Mouse (Mus musculus) lung, postnatal 0 days (tissue): ENCODE measurements at regions not wholly inside any gene's neighbourhood (a gene's known extent, or its start where the extent isn't known, plus 50 kb on each side); places are given as distances from the start of the nearest gene placed in this dataset.

Source experiments
- ATAC-seq: fragments of 200-750 bp; cut with Nextera tagmentation; 2 replicates; pipeline ENCODE4 v1.8.0; 2017; ENCODE audit warnings: moderate library complexity
- DNase-seq: peaks from one replicate; pipeline ENCODE4 v3.0.0-alpha.2; 2016; ENCODE audit warnings: low spot score
- H3K27ac ChIP-seq: fragments of 300-500 bp; sonication (generic); 2 replicates; pipeline ENCODE4 v1.5.1; 2014; ENCODE audit warnings: antibody characterized with exemption, mild to moderate bottlenecking, low read length, mixed read lengths
- H3K27me3 ChIP-seq: fragments of 300-500 bp; sonication (generic); replicated peaks from 2 replicates; pipeline ENCODE4 v1.6.1; 2014; ENCODE audit warnings: low read length, mixed read lengths; ENCODE audit not compliant: insufficient read depth
- H3K36me3 ChIP-seq: fragments of 300-500 bp; sonication (generic); 2 replicates; pipeline ENCODE4 v1.6.1; 2014; ENCODE audit warnings: low read length, mixed read lengths; ENCODE audit not compliant: insufficient read depth
- H3K4me1 ChIP-seq: fragments of 300-500 bp; sonication (generic); 2 replicates; pipeline ENCODE4 v1.6.1; 2014; ENCODE audit warnings: antibody characterized with exemption, low read depth, low read length, mixed read lengths; ENCODE audit not compliant: insufficient read depth
- H3K4me2 ChIP-seq: fragments of 300-500 bp; sonication (generic); replicated peaks from 2 replicates; pipeline ENCODE4 v1.6.1; 2014; ENCODE audit warnings: low read depth, mild to moderate bottlenecking, low read length, moderate library complexity, mixed read lengths
- H3K4me3 ChIP-seq: fragments of 300-500 bp; sonication (generic); 2 replicates; pipeline ENCODE4 v1.5.1; 2014; ENCODE audit warnings: low read depth, low read length
- H3K9ac ChIP-seq: fragments of 300-500 bp; sonication (generic); replicated peaks from 2 replicates; pipeline ENCODE4 v1.6.1; 2014; ENCODE audit warnings: low read depth, mild to moderate bottlenecking
- H3K9me3 ChIP-seq: fragments of 300-500 bp; sonication (generic); 2 replicates; pipeline ENCODE4 v1.6.1; 2016; ENCODE audit warnings: low read length, mixed read lengths
- CTCF ChIP-seq: IDR thresholded peaks from 2 replicates; pipeline ENCODE4 v1.5.1; 2016; ENCODE audit warnings: antibody characterized with exemption, mild to moderate bottlenecking
- EP300 ChIP-seq: IDR thresholded peaks from 2 replicates; pipeline ENCODE4 v1.6.1; 2016; ENCODE audit warnings: antibody characterized with exemption, mild to moderate bottlenecking, control low read depth
- WGBS: fragments of 180-500 bp; shearing (Covaris S2); extraction: QIAGEN DNeasy Blood & Tissue Kit; methylation state at CpG from one replicate; pipeline ENCODE4 v1.1.7; 2014; 5-methylcytosine and 5-hydroxymethylcytosine counted together

GRCm38 (mm10) chr7:70810411-70811090, 444.0 kb upstream of the Nr2f2 start:
- Histone ChIP-seq H3K4me2 (no peak overlapping the region), H3K9ac (no peak overlapping the region), H3K27ac (no peak overlapping the region), H3K27me3 (no peaks in the 10 kb centered on the region), H3K4me1 (peaks cover 4% of the 10 kb centered on the region; the same call in 1 of the 2 replicates), H3K36me3 (no peaks in the 10 kb centered on the region), H3K4me3 (no peak overlapping the region), H3K9me3 (no peaks in the 10 kb centered on the region)
- ATAC-seq = no peak
- 60% methylated on average over 18 of the region's 18 CpGs for WGBS
- no peak for TF ChIP-seq EP300
- no peak for TF ChIP-seq CTCF
- peak; percentile 55 for DNase-seq

DNA sequence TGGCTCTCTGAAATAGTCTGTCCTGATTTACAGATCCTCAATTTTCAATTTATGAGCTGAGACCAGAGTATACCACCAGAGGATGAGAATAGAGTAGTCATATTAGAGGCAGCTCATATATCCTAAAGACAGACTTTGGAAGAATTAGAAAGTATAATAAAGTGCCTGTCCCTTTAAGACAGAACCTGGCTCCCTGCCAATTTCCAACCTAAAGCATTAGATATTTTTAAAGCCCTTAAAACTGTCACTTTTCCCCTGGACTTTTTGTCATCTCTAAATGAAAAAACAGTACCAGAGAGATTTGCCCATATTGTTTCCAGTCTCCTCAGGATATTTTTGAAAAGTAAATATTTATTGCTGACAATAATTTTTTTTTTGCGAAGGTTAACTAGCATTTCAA, 437.7 kb upstream of the Nr2f2 start:
- H3K9me3 ChIP-seq = no peaks in the 10 kb centered on the region
- DNase-seq (peak; percentile 18), ATAC-seq (no peak)
- 24% methylated on average over 1 of the region's 1 CpGs for WGBS
- H3K4me3 ChIP-seq = no peak overlapping the region
- no peak overlapping the region for H3K27ac ChIP-seq
- TF ChIP-seq CTCF (no peak), EP300 (no peak)
- no peak overlapping the region for H3K4me2 ChIP-seq
- no peaks in the 10 kb centered on the region for H3K27me3 ChIP-seq
- no peaks in the 10 kb centered on the region for H3K4me1 ChIP-seq
- no peak overlapping the region for H3K9ac ChIP-seq
- H3K36me3 ChIP-seq = no peaks in the 10 kb centered on the region

DNA sequence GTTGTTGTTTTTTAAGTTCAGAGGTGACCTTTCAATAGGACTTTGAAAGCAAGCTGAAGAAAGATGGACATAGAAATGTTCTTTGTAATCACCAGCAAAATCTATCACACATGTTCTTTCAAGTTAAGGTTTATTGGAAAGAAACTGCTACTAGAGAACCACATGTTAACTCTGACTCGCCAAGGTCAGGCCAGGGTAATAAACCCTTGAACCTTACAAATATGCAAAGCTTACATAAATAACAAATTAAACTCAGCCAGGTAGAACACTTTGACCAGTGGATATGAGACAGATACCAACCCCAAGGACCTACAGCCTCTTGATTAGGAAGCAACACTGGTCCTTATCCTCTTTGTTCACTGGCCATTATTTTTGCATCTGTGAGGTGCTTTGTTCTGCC, 433.4 kb upstream of the Nr2f2 start:
- ATAC-seq (no peak), DNase-seq (no peak)
- no peaks in the 10 kb centered on the region for H3K27me3 ChIP-seq
- TF ChIP-seq CTCF (no peak), EP300 (no peak)
- H3K9ac ChIP-seq = no peak overlapping the region
- no peak overlapping the region for H3K27ac ChIP-seq
- no peak overlapping the region for H3K4me3 ChIP-seq
- no peaks in the 10 kb centered on the region for H3K36me3 ChIP-seq
- WGBS = 92% methylated on average over 1 of the region's 1 CpGs
- H3K9me3 ChIP-seq = no peaks in the 10 kb centered on the region
- H3K4me1 ChIP-seq = no peaks in the 10 kb centered on the region
- H3K4me2 ChIP-seq = no peak overlapping the region

DNA sequence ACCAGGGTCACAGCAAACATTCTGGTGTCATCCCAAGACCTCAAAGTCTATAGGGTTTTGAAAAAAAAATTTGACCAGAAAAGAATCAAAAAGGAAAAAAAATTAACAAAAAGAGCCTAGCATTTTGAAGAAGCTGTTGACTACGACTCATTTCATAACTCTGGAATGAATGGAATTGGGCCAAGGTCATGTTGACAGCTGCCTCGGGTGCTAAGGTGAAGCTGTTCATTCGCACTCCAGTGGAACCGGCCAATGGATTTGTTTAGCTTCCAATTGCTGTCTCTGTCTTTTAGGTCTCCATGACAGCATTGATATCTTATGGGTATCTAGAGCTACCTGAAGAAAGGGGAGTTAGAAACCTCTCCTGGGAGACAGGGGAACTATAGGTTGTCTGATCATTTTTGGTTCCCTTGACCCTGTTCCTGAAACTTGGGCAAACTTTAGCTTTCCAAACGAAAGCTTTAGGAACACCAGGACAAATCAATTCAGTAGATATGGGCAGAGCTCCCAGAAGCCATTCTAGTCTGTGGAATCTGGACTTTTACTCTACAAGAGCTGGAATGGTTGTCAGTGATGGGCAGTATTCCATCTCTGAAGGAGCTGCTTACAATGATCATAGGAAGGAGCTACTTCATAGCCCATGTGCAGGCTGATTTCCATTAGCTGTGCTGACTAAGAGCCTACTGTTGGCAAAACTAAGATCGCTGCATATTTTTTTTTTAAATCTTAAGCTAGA, 432.7 kb upstream of the Nr2f2 start:
- ATAC-seq (no peak), DNase-seq (peak; percentile 36)
- no peaks in the 10 kb centered on the region for H3K27me3 ChIP-seq
- no peak overlapping the region for H3K27ac ChIP-seq
- H3K9me3 ChIP-seq = no peaks in the 10 kb centered on the region
- no peak overlapping the region for H3K4me2 ChIP-seq
- no peaks in the 10 kb centered on the region for H3K36me3 ChIP-seq
- no peak overlapping the region for H3K4me3 ChIP-seq
- no peaks in the 10 kb centered on the region for H3K4me1 ChIP-seq
- TF ChIP-seq EP300 = no peak
- no peak overlapping the region for H3K9ac ChIP-seq
- WGBS = 40% methylated on average over 6 of the region's 6 CpGs

DNA sequence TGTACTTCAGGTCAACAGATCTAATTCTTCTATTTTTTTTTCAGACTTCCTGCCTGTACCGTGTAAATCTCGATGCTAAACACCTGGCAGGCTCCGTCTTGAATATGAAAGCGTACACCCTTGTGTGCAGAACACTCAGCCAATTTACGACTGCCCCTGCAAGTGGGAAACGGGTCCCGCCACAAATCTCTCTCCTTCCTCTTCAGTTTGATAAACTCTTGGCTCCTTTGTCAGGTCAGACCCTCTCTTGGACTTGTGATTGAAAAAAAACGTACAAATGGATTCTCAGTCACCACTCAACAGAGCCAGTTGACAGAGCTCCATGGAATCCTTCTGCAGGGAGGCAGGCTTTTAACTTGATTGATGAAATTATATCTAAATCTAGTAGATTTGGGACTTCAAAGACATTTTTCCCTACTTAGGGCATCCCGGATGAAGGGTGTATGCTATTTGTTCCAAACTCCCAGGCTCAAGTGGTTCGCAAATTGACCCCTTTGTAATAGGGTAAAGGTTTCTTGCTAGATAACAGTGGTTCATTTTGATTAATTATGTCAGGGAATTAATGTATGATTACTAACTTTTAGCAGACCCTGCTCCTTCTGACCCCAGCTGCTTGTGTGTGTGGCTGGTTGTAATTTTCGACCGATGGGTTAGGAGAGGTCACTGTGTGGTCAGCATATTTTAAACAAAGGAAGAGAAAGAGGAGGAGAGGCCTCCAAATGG, 429.7 kb upstream of the Nr2f2 start:
- H3K4me3 ChIP-seq = no peak overlapping the region
- H3K27me3 ChIP-seq = no peaks in the 10 kb centered on the region
- no peak overlapping the region for H3K4me2 ChIP-seq
- DNase-seq = no peak
- no peaks in the 10 kb centered on the region for H3K36me3 ChIP-seq
- ATAC-seq = no peak
- no peak overlapping the region for H3K9ac ChIP-seq
- H3K27ac ChIP-seq = no peak overlapping the region
- 22% methylated on average over 12 of the region's 12 CpGs for WGBS
- H3K4me1 ChIP-seq = no peaks in the 10 kb centered on the region
- no peaks in the 10 kb centered on the region for H3K9me3 ChIP-seq
- TF ChIP-seq EP300 (no peak), CTCF (no peak)
